In genomic region chr3:96579239-96579750, GRCm38 (mm10) we compare ENCODE assay signal across 2 mouse cellular contexts.
TF ChIP-seq lines count a peak whose summit lies in the region.

No protein-coding gene starts in this region.

TF ChIP-seq in CH12.LX, 34 proteins besides CTCF, POLR2A, EP300 and RAD21:
- TF ChIP-seq UBTF (IDR thresholded peaks at IDR 0.05; ENCODE audit: low read depth, low read length), result 0 out of 2 replicates have a peak, but pooled peaks have one; percentile 0
- TF ChIP-seq ETS1 (conservative IDR thresholded peaks at IDR 0.05; ENCODE audit: low read depth, low read length), result no peak
- TF ChIP-seq ZNF384 (IDR thresholded peaks at IDR 0.05; ENCODE audit: low read depth, low read length), result peak; percentile 33; the same call in 1 of the 2 replicates
- no peak for TF ChIP-seq CHD2 (IDR thresholded peaks at IDR 0.05; ENCODE audit: low read length)

TF ChIP-seq in MEL, 35 proteins besides CTCF, POLR2A, EP300 and RAD21:
- TF ChIP-seq GATA1 (IDR thresholded peaks at IDR 0.05; ENCODE audit: low read depth, low read length) (no peak), TCF12 (IDR thresholded peaks at IDR 0.05; ENCODE audit: low read depth, low read length) (0 out of 2 replicates have a peak, but pooled peaks have one; percentile 8), MYC (IDR thresholded peaks at IDR 0.05; ENCODE audit: low read depth, low read length) (0 out of 2 replicates have a peak, but pooled peaks have one; percentile 13)
